9 mouse cellular contexts compared by ENCODE assay signal in genomic region chr5:53355069-53355468, GRCm38 (mm10).
DNase-seq lines count a peak whose midpoint lies in the region; ATAC-seq and TF ChIP-seq lines count a peak whose summit lies in the region.
"Had no signal": no experiment of that assay in that cellular context is flagged by ENCODE, and none has a peak within 500 bp of the region (broad histone marks: within the 10 kb centered on the region; RNA-seq: fewer than 3 reads in every experiment).

No protein-coding gene starts in this region.

- ATAC-seq in G1E (ENCODE audit: extremely low read depth, insufficient number of reproducible peaks, low FRiP score, poor library complexity, severe bottlenecking) = no peak; the same call in 1 of the 2 replicates
- peak; percentile 95 for ATAC-seq in frontal cortex, adult (ENCODE audit: low TSS enrichment)
- ATAC-seq in lung, embryonic 16.5 days (ENCODE audit: low read depth) = peak; percentile 83

- H3K9me3 ChIP-seq in G1E (replicated peaks) = no peaks in the 10 kb centered on the region
- no peaks in the 10 kb centered on the region for H3K9me3 ChIP-seq in hindbrain, embryonic 10.5 days
- no peaks in the 10 kb centered on the region for H3K9me3 ChIP-seq in lung, embryonic 16.5 days (ENCODE audit: control insufficient read depth, low read length)
- H3K9me3 ChIP-seq: liver, embryonic 15.5 days had no signal

- H3K4me3 ChIP-seq in G1E (ENCODE audit: low read depth, low read length) = no peak overlapping the region
- no peak overlapping the region for H3K4me3 ChIP-seq in hindbrain, embryonic 10.5 days
- no peak overlapping the region for H3K4me3 ChIP-seq in lung, embryonic 16.5 days (ENCODE audit: low read length)
- H3K4me3 ChIP-seq: liver, embryonic 15.5 days had no signal

- peaks cover 11% of the 10 kb centered on the region; the same call in 1 of the 2 replicates for H3K27me3 ChIP-seq in G1E (ENCODE audit: insufficient read depth, low read length)
- no peaks in the 10 kb centered on the region for H3K27me3 ChIP-seq in hindbrain, embryonic 10.5 days (ENCODE audit: insufficient read depth, poor library complexity, severe bottlenecking)
- no peaks in the 10 kb centered on the region for H3K27me3 ChIP-seq in lung, embryonic 16.5 days (ENCODE audit: control insufficient read depth, insufficient read depth, low read depth, low read length)
- H3K27me3 ChIP-seq: liver, embryonic 15.5 days had no signal

- peak; percentile 36; the same call in 1 of the 2 replicates for TF ChIP-seq CTCF in G1E (IDR thresholded peaks at IDR 0.05; ENCODE audit: low read depth, low read length)

- H3K27ac ChIP-seq in hindbrain, embryonic 10.5 days = 0 out of 2 replicates have a peak overlapping the region, but pooled peaks have one; percentile 16
- H3K27ac ChIP-seq in lung, embryonic 16.5 days (ENCODE audit: low read length) = no peak overlapping the region
- H3K27ac ChIP-seq: liver, embryonic 15.5 days had no signal

- peak; percentile 35 for DNase-seq in G1E (ENCODE audit: low spot score)
- DNase-seq in cerebellum, adult 18-20 months = peak; percentile 49 to 68
- peak; percentile 86 for DNase-seq in hindbrain, embryonic 10.5 days (ENCODE audit: low spot score)
- DNase-seq in layer of hippocampus, adult 9-10 months (ENCODE audit: low spot score) = peak; percentile 77
- peak; percentile 48 for DNase-seq in ovary, adult 18-20 months (ENCODE audit: low spot score)
- peak; percentile 37 to 55 for DNase-seq in thymus, adult 18-20 months

- no peaks in the 10 kb centered on the region for H3K36me3 ChIP-seq in G1E (replicated peaks)
- H3K36me3 ChIP-seq in hindbrain, embryonic 10.5 days = no peaks in the 10 kb centered on the region
- H3K36me3 ChIP-seq in lung, embryonic 16.5 days (ENCODE audit: control insufficient read depth, insufficient read depth, low read length) = no peaks in the 10 kb centered on the region
- H3K36me3 ChIP-seq: liver, embryonic 15.5 days had no signal

- no peaks in the 10 kb centered on the region for H3K4me1 ChIP-seq in G1E (ENCODE audit: insufficient read depth, low read depth, low read length)
- H3K4me1 ChIP-seq in hindbrain, embryonic 10.5 days (replicated peaks) = peaks cover 9% of the 10 kb centered on the region; the same call in 1 of the 2 replicates
- H3K4me1 ChIP-seq in lung, embryonic 16.5 days (replicated peaks; ENCODE audit: control insufficient read depth, insufficient read depth, low read length) = no peaks in the 10 kb centered on the region
- H3K4me1 ChIP-seq: liver, embryonic 15.5 days had no signal

- 2% methylated on average over 6 of the region's 6 CpGs for WGBS in hindbrain, embryonic 10.5 days
- WGBS in lung, embryonic 16.5 days = 0% methylated on average over 6 of the region's 6 CpGs

- no peak overlapping the region for H3K9ac ChIP-seq in lung, embryonic 16.5 days (ENCODE audit: low read length)
- H3K9ac ChIP-seq: liver, embryonic 15.5 days had no signal

- peak overlapping the region; percentile 11; the same call in 1 of the 2 replicates for H3K4me2 ChIP-seq in lung, embryonic 16.5 days (ENCODE audit: low read depth, low read length)
- H3K4me2 ChIP-seq: liver, embryonic 15.5 days had no signal

Comparison
In these comparisons a context has a peak if more than half of its experiments do, and no peak if none do; other contexts are left out.
1. DNase-seq: peak in every context shown above with its lines; median percentile 86 in hindbrain, embryonic 10.5 days; 77 in layer of hippocampus, adult 9-10 months; 58 in cerebellum, adult 18-20 months; 48 in ovary, adult 18-20 months; 46 in thymus, adult 18-20 months; 35 in G1E.